Mouse (Mus musculus): ENCODE measurements at regions not wholly inside any gene's neighbourhood (a gene's known extent, or its start where the extent isn't known, plus 50 kb on each side); places are given as distances from the start of the nearest gene placed in this dataset.

DNA sequence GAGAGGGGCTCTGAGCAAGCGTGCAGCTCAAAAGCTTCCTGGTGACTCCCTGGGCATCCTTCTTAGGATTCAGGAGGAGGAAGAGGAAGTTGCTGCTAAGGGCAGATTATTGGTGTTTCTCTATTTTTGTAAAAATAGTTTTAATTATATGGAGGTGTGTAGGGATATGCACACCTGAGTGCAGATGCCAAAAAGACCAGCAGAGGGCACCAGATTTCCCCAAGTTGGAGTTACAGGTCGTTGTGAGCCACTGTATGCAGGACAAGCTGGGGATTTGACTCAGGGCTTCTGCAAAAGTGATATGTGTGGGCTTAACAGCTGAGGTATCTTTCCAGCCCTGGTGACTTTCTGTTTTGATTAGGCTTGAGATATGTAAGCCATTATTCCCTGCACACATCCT is 235.5 kb upstream of the Ddx18 start:
- TF ChIP-seq CTCF (IDR thresholded peaks at IDR 0.05; ENCODE audit: low read depth) (no peak), EP300 (IDR thresholded peaks at IDR 0.05; ENCODE audit: low read depth) (no peak)
